Mouse (Mus musculus): ENCODE results near the gene Amdhd1. TPM values are rescaled to one million over a fixed set of nuclear protein-coding genes. Genes with fewer than 3 reads are reported as not detected.

The Amdhd1 gene
- total RNA-seq, 2 experiments from 2014 or later = 0.14 to 0.50 TPM

DNA sequence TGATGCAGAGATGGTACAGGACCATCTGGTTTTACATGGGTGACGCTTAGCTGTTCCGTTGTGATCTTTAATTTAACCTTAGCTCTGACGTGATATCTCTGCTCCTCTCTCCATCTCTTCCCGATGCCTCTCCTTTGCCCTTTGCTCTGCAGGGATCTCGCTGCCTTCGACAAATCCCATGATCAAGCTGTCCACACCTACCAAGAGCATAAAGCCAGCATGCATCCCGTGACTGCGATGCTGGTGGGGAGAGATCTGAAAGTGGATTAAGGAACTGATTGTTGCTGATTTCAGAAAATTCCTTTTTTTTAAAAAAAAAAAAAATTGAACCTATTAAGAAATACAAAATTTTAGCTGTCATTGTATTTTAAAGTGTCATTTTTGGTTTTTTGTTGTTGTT, 55.3 kb downstream of the Amdhd1 start:
- DNase-seq (ENCODE audit: low spot score in 2 of 2) = no peak

Other genes starting within 250 kb of the Amdhd1 start
- 1 to 10 TPM; 8.9 to 9.8 TPM for gene Elk3, start 228.9 kb downstream of the Amdhd1 start, total RNA-seq (2021)
- 10 to 100 TPM; 51.9 to 61.3 TPM for gene Lta4h, start 86.6 kb downstream of the Amdhd1 start, total RNA-seq (2021)
- under 1 TPM in 1 of 2 experiments, not detected in 1; 0.21 TPM for gene Hal, start 51.3 kb downstream of the Amdhd1 start, total RNA-seq (2021)
- not detected for gene Ccdc38, start 599 bp upstream of the Amdhd1 start, total RNA-seq (2021)
- gene Snrpf, start 49.7 kb upstream of the Amdhd1 start, total RNA-seq (2021) = 10 to 100 TPM; 10.4 to 11.7 TPM
- gene Ntn4, start 100.6 kb upstream of the Amdhd1 start, total RNA-seq (2021) = 1 to 10 TPM; 5.9 to 7.0 TPM

Measured in layer of hippocampus, postnatal 14 days (tissue).